Mouse (Mus musculus) retina, embryonic 14.5 days (tissue): ENCODE measurements at regions not wholly inside any gene's neighbourhood (a gene's known extent, or its start where the extent isn't known, plus 50 kb on each side); places are given as distances from the start of the nearest gene placed in this dataset.
A peak's percentile ranks its signal among the peaks of the same experiment; 100 is the strongest.
"Not testable (repeated sequence)": the region's sequence is repeated elsewhere in the genome, so short reads cannot be mapped to it uniquely, and the experiment has no call there.

Experiments used
- DNase-seq: peaks from one replicate; pipeline ENCODE4 v3.0.0-alpha.2; 2015; ENCODE audit warnings: low spot score

DNA sequence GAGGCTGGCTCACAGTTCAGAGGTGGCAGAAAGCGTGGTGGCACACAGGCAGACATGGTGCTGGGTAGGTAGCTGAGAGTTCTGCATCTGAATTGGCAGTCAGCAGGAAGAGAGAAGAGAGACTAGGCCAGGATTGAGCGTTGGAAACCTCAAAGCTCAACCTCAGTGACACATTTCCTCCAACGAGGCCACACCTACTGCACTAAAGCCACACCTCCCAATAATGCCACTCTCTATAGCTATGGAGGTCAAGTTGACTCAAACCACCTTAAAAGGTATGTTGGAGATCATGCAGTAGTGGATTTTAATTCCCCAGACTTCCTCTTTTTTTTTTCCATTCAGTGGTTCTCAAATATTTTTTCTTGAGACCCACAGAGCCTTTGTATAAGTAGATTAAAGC lies 57.1 kb downstream of the Ccdc54 start:
- DNase-seq: no peak

DNA sequence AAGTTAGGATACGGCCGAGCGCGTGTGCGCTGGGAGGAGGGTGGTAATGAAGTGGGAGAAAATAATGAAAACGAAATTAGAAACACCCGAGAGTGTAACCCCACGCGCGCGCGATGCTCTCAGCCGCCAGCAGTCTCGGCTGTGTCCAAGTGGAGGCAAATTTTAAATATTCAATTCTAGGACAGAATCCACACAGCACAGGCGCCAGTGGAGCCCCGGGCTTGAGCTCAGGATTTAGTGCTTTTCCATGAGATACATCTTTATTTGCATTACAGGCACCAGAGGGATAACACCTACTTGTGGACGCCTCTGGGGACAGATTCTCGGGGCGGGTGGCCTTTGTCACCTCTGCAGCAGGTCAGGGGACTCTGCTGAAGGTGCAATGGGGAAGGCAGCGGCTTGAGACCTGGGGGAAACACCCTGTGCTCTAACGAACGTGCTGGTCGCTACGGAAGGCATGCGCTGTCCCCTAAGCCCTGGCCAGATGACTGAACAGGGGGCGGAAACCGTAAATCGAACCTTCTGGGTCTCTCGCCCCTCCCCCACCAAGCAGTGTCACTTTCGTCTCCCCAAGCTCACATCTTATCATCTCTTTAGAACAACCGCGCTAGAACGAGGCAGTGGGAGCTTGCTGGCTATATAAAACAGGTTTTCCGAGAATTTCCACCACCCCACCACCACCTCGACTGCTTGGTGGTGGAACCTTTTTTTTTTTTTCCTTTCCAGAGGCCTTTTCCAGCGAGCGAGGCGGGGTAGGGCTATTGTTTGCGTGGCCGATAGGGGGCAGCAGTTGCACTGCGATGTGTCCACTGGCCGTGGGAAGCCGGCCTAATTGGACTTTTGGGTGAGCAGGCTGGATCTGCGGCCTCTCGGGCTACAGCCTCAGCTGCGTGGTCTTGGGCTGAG lies 61.2 kb downstream of the Ccdc54 start:
- DNase-seq: peak; percentile 95

DNA sequence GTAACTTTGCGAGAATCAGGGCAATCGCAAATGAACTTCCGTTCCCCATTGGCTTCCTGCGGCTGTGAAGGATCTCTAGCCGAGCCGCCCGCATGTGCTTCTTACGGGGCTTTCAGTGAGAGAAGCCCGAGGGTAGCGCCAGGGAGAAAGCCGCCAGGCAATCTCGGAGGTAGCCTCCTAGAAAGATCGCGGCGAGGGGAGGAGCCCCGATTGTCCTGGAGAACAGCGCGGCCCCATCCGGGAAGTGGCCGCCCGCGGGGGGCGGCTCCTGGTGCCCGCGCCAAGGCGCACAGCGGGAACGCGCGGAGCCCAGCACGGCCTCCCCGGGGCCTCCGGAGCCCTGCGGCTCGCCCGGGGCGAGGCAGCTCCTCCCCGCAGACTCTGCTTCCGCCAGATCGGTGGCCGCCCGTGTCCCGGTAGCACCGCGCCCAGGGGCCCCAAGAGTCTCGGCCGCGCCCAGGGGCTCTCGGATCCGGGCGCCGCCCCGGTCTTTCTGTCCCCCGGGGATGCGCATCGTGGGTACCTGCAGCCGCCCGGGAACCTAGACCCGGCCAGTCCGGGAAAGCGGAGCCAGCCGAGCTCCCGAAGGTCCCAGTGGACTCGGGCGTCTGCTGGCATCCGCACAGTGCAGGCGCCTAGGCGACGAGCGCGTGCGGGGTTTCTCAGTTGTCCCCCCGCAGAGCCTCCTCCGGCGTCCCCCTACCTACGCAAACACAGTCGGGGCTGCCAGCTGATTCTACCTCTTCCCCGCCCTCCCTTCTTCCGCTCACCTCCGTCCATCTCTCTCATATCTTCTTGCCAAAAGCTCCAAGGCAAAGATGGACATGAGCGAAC lies 62.1 kb downstream of the Ccdc54 start:
- DNase-seq: peak; percentile 81

DNA sequence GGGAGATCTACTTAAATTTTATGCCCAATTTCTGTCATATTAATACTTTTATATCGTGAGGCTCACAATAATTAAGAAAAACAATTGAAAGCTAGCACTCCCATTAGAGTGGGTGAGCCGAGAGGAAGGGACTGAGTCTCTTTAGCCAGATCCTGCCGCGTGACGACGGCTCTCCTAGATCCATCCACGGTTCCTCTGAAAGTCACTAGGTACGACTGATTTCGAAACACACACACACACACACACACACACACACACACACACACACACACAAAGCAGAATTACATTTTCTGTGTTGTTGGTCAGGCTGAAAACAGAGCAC lies 62.6 kb downstream of the Ccdc54 start:
- DNase-seq: no peak

DNA sequence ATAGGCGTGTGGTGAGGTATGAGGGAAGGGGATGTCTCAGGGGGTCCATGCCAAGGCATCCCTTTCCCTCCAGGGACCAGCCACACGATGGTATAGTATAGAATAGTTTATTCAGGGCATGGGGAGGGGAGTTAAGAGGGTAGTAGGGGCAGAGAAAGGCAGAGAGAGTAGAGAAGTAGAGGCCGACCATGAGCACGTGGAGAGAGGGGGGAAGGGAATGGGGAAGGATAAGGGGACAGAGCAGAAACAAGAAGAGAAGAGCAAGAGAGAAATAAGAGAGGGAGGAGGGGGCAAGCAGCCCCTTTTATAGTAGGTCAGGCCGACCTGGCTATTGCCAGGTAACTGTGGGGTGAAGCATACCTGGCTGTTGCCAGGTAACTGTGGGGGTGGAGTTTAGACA lies 64.0 kb downstream of the Ccdc54 start:
- DNase-seq: not testable (repeated sequence)

DNA sequence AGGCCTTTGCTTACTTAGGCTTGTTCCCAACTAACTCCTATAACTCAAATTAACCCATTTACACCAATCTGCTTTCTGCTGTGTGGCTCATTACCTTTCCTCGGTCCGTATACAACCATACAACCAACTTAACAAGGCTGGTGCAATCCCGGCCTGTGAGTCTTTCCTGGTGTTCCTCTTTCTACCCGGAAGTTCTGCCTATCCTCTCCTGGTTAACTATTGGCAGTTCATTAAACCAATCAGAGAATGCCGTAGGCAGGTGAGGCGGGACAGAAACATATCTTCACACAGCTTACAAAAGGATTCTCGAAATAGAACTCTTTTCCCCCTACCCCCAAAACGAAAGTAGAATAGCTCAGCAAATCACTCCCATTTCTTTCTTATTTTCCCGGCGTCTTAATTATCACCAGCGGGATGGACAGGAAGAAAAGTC lies 65.0 kb downstream of the Ccdc54 start:
- DNase-seq: no peak

DNA sequence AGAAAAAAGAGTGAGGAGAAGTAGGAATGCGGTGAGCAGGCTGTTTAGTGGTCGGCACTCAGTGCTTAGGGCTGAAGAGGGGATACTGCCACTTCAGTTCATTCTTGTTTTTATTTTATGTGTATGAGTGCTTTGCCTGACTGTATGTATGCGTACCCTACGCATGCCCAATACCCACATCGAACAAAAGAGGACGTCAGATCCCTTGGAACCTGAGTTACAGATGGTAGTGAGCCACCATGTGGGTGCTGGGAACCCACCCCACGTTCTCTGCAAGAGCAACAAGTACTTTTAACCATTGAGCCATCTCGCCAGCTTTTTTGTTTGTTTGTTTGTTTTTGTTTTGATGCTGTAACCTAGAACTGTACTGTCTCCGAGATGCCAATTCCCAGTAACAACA lies 65.5 kb downstream of the Ccdc54 start:
- DNase-seq: no peak

DNA sequence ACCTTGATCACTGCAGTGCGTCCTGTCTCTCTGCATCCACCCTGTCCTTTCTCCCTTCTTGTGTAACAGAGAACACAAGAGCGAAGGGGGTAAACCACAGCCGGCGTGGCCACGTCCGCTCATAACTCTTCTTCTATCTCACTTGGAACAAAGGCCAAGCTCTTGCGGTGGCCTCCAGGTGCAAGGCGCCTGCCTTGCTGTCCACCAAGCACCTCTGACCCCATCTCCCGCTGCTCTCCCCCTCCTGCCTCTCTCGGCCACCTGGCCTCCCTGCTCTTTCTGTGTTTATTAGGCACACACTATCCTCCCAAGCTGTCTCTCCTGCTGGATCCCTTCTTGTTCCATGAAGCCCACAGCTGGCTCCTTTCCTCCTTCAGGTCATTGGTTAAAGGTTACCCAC lies 71.3 kb downstream of the Ccdc54 start:
- peak; percentile 25 for DNase-seq

DNA sequence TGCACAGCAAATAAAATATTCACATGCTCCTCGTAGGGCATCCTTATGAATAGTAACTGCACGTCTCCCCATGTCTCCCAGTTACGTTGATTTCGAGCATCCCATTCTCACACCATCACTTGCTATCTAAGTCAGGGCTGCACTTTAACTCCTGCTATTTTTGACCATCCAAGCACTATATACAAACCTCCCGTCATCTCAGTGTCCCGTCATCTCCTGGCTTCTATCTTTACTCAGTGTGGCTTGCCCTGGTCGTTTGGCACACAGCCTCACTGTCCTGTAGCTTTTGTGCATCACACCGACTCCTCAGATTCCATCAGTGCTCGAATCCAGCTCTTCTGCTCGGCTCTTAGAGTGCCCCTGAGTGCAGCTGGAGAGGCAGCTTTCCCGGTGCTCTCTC lies 74.4 kb downstream of the Ccdc54 start:
- DNase-seq: no peak

DNA sequence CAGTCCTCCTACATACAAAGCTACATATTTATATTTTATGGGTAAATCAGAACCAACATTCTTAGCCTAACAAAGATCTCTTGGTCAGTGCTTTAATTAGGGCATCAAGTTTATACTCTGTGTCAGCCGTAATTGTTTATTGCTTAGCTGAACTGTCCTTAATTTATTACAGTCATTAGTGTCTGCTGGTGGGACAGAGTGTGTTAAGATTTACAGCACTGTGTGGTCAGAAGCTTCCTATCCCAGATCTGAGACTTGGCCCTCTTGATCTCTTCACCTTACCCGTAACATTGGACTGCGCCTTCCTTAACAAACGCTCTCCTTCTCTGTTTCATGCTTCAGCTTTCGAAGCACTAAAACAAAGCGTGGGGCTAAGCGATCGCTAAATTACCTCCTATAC lies 75.9 kb downstream of the Ccdc54 start:
- no peak for DNase-seq

DNA sequence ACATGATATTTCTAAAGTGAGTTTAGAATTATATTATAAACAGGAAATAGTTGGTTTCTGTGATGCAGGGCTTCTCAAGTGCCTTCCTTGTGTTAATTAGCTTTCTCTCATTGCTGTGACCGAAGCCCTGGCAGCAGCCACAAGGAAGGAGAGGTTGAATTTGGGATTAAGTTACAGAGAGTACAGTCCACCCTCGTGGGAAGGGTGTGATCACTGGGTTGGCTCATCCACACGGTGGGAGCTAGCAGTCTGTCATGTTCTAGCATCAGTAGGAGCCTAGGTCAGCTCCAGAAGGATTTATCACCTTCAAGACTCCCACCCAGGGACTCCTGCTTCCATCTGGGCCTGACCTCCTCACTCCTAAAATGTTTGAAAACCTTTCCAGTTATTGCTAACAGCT lies 78.9 kb downstream of the Ccdc54 start:
- DNase-seq: no peak

DNA sequence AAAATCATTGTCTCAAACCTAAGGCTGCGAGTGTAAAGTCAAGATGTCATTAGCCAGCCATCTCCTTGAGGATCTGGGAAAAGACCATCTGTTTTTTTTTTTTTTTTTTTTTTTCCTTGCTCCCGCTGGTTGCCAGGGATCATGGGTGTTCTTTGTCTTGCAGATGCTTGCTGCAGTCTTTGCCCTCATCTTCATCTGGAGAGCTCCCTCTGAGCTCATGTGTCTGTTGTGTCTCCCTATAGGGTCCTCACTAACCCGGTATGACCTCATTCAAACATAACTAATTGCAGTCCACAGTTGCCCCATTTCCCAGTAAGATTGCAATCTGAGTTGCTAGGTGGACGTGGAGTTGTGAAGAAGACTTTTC lies 77.3 kb upstream of the Bbx start:
- DNase-seq: no peak

DNA sequence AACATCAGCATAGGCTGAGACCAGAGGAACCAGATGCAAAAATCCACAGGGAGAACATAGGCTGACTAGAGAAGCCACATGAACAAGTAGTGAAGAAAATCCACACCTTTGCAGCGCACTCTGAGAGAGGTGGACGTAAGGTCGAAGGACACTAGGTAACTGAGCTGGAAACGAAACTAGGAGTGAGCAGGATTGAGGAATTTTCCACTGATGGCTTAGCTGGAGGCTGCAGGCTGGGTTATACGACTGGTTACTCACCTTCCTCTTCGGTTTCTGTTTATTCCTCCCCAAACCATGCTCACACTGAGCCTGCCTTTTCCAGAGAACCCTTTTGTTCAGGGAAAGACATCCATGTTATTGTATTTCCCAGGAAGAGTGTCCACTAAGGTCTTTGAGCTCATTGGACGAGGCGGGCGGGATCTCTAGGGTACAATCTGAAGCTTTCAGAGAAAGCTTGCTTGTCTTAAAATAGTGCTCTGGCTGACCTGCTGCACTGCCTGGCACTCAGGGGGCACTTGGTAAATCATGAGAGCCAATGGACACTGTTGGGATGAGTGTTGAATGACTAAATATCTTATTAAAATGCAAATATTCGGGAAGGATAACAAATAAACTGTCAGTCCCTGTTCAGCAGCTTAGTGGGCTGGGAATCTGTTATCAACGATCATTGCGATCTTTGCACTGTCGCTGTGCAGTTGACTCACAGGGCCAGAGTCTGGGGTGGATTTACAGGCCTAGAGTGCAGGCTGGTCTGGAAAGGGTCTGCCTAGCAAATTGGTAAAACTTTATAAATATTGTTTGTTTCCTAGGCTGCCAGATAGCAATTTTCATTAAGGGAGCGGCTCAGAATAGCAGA lies 76.7 kb upstream of the Bbx start:
- DNase-seq: no peak

DNA sequence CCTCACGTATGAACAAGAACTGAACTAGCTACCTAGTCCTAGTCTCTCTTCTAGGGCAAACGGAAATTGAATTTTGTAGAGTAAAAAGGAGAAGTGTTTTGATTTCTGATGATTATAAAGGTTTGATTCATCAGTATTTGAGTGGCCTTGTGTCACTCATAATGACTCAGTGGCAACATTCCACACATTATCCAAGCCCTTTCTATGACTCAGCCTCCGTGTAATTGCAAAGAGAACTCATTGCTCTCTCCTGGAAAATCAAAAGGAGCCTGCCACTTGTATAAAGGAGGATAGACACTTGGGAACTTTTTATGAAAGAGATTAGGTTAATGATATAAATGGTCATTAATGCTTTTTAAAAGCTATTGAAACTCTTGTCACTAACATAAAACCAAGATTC lies 72.4 kb upstream of the Bbx start:
- no peak for DNase-seq

DNA sequence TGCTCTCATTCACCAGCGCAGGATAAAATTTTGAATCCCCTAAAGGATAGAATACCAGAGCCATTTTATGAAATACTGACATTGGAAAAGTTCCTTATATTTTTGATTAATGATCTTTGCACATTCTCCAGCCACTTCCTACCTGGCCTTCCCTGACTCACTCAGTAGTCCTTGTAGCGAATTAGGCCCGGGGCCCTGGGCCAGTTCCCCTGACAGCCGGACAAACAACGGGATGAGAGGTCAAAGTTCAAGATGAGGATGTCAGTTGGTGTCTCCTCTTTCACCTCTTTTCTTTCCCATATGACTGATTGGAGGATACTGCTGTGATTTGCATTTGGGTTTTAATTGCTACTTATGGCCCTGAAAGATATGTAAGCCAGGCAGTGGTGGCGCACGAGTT lies 66.7 kb upstream of the Bbx start:
- no peak for DNase-seq

DNA sequence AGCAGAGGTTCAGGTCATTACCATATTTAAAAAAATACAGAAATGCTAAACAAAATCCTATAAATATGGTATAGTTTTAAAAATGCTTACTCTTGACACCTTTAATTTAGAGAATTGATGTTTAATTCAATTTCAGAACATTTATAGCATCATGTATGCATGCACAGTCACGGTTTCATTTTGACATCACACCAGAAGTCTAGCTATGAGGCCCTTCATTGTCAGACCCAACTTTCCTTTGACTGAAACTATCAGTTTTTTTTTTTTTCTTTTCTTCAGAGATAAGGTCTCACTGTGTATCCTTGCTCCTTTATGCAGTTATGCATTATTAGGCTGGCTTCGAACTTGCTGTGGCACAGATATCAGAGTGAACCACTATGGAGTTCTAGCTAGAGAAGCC lies 61.5 kb upstream of the Bbx start:
- DNase-seq: no peak

DNA sequence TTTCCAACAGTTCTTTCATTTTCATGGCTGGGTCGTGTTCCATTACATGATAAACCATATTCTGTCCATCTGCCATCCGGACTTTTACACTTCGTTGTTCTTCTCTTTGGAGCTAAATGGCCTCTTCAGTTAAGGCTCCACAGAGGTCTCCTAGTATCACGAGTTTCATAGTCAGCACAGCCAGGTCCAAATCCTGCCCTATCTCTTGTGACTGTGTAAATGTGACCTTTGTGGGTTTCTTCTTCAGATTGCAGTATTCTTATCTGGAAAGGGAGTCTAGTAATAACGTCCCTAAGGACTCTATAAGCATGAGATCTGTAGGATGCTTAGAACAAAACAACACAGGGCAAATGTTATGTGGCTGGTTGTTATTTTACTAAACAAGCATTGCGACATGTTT lies 57.1 kb upstream of the Bbx start:
- no peak for DNase-seq

DNA sequence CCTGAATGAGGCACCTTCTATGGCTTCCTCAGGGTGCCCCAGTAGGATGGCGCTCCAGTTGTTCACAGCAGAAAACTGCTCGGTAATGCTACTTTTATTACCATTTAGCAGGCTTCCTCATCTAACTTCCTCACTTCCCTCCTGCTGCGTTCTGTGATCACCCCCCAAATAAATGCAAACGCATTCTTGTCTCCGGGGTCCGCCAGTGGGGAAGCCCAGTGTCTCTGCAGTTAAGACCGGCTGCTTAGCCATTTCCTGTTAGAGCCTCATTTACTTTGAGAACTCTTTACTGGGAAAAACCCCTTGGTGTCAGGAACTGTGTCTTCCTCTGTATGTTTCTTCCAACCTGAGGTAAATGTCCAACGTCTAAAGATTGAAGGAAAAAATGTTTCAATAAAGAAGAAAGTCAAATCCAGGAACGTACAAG lies 50.2 kb upstream of the Bbx start:
- no peak for DNase-seq
